Mouse (Mus musculus) ovary, postnatal 14 days (tissue): ENCODE results near the gene Zhx3.

Experiments used
- DNase-seq: peaks from one replicate; pipeline ENCODE4 v3.0.0; 2022; ENCODE audit warnings: low spot score

The Zhx3 gene

DNA sequence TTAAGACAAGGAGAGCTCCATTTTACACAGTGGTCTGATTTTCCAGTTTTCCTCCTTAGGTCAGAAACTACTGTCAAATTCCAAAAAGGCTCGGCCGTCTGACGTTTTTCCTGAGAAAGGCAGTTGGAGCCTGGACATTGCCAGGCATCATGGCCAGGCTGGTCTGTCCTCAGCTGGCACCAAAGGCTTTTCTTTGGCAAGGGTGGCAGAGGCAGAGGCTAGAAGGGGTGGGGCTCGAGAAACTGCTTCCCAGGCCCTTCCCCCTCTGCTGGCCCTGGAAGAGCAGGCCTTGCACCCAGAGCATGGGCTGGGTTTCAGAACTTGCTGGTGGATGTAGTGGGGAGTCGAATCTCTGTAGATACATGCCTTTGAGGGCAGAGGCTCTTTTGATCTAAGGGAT is 9.6 kb upstream of the Zhx3 start:
- DNase-seq = no peak

GRCm38 (mm10) chr2:160881462-160882101 is 8.8 kb upstream of the Zhx3 start:
- DNase-seq = no peak

DNA sequence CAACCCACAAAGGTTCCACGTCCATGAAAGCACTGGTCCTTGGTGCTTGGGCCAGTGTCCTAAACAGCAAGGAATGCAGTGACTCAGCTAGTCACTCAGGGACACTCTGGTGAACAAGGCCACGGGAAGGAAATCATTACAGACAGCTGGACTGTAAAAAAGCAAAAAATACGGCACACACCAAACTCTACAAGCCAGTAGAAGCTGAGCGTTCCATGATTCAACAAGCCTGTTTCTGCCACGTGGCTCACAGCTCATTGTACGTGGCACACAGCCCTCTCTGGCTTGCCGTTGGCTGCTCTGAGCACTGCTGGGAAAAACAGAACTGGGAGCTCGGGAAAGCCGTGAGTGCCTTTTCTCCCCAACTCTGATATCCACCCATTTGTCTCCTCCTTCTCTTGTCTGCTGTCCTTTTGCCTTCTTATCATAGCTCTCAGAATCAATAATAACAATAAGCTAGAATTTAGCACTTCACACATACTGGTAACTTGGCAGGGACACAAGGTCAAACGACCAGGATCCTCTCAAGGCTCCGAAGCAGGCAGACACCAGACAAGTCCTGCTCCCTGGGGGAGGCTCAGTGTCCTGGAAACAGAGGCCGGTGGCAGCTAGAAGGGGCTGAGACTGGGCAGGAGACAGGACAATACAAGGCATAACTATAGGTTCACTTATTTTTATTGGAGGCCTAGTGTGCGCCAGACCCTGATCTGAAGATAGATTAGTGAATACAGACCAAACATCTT is 7.8 kb upstream of the Zhx3 start, which contains the start of gene Lpin3:
TSS of gene Lpin3 (plus strand) at position 218 of the 743 bp plus-strand sequence.
- DNase-seq = peak; percentile 19

DNA sequence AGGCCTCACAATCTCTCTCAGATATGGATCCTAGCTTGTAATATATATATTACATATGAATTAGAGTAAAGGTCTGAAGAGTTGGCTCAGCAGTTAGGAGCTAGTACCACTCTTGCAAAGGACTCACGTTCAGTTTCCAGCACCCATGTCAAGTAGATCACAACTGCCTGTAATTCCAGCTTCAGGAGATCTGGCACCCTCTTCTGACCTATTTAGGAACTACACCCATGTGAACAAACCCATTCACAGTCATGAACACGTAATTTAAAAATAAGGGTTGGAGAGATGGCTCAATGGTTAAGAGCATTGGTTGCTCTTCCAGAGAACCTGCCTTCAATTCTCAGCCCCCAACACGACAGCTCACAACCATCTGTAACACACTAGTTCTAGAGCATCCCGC is 3.3 kb upstream of the Zhx3 start:
- DNase-seq = no peak

- no peak for DNase-seq
Measured at GRCm38 (mm10) chr2:160874231-160874877, 1.6 kb upstream of the Zhx3 start.

DNA sequence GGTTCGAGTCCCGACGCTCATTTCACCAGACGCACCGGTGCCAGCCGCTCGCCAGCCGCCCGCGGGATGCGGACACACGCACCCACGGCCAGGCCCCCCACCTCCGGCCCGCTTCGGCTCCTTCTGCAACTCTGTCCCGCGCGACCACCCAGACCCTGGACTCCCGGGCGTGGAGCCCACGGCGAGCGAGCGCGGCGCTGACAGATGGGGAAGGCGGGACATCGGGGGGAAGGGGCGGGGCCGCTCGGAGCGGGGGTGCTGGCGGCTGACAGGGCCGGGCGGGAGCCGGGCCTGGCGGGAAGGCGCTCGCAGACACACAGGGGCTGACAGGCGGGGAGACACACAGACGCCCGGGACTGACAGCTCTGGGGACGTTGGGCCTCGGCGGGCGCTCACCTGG is 403 bp downstream of the Zhx3 start:
- DNase-seq = peak; percentile 55

DNA sequence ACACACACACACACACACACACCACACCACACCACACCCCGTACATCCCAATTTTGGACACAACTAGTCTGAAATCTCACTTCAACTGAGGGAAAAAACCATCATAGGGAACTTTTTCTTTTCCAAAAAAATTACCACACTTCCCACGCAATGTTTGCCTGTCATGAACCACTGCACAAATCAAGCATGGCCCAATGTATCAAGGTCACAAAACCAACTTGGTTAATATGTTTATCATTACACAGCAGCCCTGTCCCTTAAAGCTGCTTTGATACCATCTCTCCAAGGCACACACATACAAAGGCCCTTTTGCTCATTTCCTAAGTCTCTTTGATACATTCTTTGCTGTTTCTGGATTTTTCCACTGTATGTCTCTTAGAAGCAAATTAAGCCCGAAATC is 1.5 kb downstream of the Zhx3 start:
- no peak for DNase-seq

- no peak for DNase-seq
Measured at GRCm38 (mm10) chr2:160869446-160869845, 3.4 kb downstream of the Zhx3 start.

- no peak for DNase-seq
Measured at GRCm38 (mm10) chr2:160865266-160865665, 7.5 kb downstream of the Zhx3 start.

- no peak for DNase-seq
Measured at GRCm38 (mm10) chr2:160864112-160864511, 8.7 kb downstream of the Zhx3 start.

DNA sequence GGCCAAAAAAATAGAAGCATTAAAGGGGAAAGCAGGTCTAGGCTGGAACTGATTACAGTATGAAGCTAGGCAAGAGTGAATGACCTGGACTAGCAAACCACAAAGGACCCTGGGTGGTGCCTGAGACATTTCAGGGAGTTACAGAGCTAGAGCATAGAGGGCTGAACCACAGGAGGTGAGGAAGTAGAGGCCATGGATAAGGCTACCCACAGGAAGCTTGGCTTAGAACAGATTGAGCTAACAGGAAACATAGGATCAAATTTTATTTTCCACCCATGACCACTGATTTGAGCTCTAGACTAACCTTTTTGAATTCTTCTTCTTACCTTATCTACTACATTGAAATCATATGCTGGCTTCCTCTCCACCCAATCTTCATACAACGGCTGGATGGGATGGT is 12.4 kb downstream of the Zhx3 start:
- DNase-seq = no peak

DNA sequence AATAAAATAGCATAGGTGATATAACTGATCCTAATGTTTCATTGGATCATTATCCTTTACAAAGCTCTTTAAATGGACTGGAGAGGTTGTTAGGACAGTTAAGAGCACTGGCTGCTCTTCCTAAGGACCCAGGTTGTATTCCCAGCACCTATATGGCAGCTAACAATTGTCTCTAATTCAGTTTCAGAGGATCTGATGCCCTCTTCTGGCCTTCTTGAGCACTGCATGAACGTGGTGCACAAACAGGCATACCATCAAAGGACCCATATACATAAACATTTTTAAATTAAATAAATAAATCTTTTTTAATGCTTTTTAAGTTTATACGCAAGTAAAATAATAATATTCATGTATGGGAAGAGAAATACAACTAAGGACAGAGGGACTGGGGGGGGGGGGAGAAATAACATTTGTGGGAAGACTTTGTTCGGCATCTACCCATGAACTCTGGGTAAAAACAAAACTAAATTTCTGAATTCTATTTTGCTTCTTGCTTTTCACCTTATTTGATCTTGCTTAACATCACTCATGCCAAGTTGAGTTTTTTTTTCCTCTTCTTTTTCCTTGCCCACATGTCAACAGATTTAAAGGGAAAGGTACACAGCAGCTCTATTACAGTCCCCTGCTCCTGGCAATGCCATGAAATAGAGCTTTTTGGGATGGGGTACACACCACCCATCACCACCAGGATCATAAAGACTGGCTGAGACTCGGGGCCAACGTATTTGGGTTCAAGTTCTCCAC is 16.3 kb downstream of the Zhx3 start:
- no peak for DNase-seq

DNA sequence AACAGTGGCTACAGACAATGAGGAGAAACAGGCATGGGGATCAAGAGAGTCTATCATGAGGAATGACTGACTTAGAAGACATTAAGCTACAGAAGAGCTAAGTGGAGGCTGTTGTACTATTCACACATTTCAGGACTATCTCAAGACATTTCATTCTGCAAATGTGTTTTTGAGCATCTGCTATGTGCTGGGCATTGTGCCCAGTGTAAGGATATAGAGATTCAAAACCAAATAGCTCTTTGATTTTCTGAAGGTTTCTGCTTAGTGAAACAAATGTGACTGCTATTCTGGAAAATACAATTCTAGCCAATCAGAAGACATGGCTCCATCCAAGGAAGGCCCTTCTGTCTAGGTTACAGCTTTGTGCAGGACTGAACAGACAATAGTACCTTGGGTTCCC is 18.1 kb downstream of the Zhx3 start:
- DNase-seq = no peak

- DNase-seq = no peak
Measured at GRCm38 (mm10) chr2:160850360-160850759, 22.4 kb downstream of the Zhx3 start.

DNA sequence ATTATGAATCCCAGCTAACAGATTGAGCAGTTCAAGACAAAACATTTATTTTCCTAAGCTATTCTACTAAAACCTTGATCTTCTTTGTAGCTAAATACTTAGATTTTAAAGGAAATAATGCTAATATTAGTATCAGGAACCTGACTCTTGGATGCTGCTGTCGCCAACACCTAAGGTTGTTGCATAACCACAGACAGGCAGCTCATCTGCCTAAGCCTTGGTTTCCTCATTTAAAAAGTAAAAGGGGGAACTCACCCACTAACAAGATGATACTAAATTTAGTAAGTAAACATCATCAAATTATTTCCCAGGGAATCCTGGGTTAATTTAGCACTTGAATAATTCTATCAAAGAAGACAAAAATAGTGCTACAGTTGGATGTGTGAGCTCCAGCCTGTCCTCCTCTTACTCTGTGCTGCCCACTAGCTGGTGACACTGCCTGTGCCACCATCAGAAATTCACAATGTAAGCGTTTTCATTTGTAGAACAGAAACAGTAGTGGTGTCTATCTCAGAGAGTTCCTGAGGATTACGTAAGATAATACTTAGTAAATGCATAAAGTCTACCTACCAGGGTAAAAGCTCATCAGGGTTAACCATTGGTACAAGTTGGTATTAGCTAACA is 23.1 kb downstream of the Zhx3 start:
- DNase-seq = no peak

- DNase-seq = no peak
Measured at GRCm38 (mm10) chr2:160848186-160848585, 24.6 kb downstream of the Zhx3 start.

GRCm38 (mm10) chr2:160847664-160848063 is 25.1 kb downstream of the Zhx3 start:
- no peak for DNase-seq

GRCm38 (mm10) chr2:160840838-160841237 is 32.0 kb downstream of the Zhx3 start:
- no peak for DNase-seq

- DNase-seq = no peak
Measured at GRCm38 (mm10) chr2:160810802-160811201, 62.0 kb downstream of the Zhx3 start.

DNA sequence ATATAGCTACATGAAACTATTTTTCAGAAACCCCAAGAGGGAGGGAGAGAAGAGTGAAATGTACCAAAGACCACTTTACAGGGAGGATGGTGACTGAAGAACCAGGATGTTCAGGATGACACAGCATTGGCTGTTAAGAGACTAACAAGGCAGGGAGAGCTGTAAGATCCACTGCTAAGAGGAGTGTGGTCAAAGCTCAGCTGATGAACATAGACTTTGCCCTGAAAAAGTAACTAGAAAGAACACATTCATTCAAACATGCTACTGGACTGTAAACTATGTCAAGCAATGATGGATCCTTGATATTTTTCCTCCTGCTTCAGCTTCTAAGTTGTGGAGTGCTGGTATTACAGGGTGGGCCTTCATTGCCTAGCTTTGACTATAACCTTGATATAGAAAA is 62.4 kb downstream of the Zhx3 start:
- DNase-seq = no peak

DNA sequence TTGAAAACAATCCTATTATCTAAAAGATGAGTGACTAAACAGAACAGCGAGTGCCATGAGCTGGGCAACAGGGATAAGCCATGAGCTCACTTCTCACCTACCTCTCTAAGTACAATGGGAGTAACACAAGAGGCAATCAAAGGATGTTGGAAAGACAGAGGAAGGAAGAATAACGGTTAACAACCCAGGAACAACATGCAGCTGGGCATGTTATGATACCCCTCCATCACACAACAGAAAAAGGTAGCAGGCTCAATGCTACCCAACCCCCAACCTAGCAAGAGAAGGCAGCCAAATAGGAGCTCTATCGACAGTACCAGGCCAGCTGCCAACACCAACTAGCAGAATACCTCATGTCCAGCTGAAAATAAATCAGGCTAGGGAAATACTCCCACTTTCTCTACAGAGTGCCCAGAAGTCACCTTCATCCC is 66.7 kb downstream of the Zhx3 start:
- no peak for DNase-seq
